Mouse (Mus musculus) frontal cortex, adult (tissue): ENCODE data around the gene Pola2.

ENCODE experiments used
- ATAC-seq: cut with Nextera tagmentation; 2 replicates; pipeline ENCODE4 v1.9.2; 2017; ENCODE audit warnings: mild to moderate bottlenecking, moderate library complexity, mixed read lengths; ENCODE audit not compliant: low TSS enrichment

Pola2 gene

GRCm38 (mm10) chr19:5894002-5894678 is 69.9 kb downstream of the Pola2 start, which contains the start of gene Tigd3:
Gene Tigd3 (minus strand): TSS chr19:5894149.
- peak; percentile 96 for ATAC-seq

- no peak for ATAC-seq
Observed at GRCm38 (mm10) chr19:5893282-5894001, 70.6 kb downstream of the Pola2 start.

DNA sequence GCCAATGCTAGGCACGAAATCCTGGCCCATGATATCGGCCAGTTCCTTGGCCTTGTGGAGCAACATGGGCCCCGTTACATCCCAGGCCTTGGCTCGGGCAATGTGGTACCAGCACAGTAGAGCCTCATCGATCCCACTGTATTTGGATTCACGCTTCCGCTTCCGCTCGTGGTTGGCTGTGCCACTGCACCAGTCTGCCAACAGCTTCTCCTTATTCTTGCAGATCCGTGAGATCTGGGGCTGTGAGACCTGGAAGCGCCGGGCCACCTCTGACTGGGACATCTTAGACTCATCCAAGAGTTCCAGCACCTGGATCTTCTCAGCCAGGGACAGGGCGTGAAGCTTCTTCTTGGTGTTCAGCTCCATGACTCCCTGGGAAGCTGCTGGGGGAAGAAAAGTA is 71.3 kb downstream of the Pola2 start:
- no peak for ATAC-seq

DNA sequence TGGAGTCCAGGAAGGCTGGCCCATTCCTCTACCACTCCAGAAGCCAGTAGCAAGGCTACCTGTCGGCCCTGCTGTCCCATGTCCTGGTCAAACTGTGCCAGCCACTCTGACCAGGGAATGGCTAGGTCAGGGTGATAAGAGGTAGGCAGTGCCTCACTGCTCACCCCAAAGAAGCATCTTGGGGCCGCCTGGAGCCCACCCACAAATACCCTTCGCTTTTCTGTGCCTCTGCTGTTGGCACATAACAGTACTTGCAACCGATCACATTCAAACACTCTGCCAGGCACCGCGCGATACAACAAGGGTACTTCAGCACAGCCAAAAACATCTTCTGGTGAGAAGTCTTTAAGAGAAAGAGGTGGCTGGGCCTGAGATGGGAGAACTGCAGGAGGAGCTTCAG is 71.7 kb downstream of the Pola2 start:
- ATAC-seq: no peak

- no peak for ATAC-seq
Observed at GRCm38 (mm10) chr19:5891521-5892258, 72.3 kb downstream of the Pola2 start.
